Mouse (Mus musculus) cerebellum, adult 2 months (tissue): ENCODE results near the gene Mpc2. TPM values are rescaled to one million over a fixed set of nuclear protein-coding genes. Genes with fewer than 3 reads are reported as not detected.

Experiments
- DNase-seq, 2 experiments: peaks; one replicate each; pipeline ENCODE4 v3.0.0; 2021
- H3K27ac ChIP-seq: fragments of 200-500 bp; 2 replicates; pipeline ENCODE4 v1.5.1; 2012; ENCODE audit warnings: low read length, control low read depth, inconsistent platforms; ENCODE audit not compliant: insufficient read depth
- H3K27me3 ChIP-seq: fragments of 200-500 bp; 2 replicates; pipeline ENCODE4 v1.6.1; 2012; ENCODE audit warnings: inconsistent platforms, mild to moderate bottlenecking, low read length, moderate library complexity; ENCODE audit not compliant: control insufficient read depth, insufficient read depth
- H3K4me1 ChIP-seq: fragments of 200-500 bp; 2 replicates; pipeline ENCODE4 v1.6.1; 2011; ENCODE audit warnings: low read length; ENCODE audit not compliant: control insufficient read depth, insufficient read depth
- H3K4me3 ChIP-seq: fragments of 200-500 bp; replicated peaks from 2 replicates; pipeline ENCODE3; 2011; ENCODE audit warnings: mild to moderate bottlenecking, low read depth, low read length, control low read depth; ENCODE audit not compliant: insufficient read depth
- CTCF ChIP-seq: fragments of 200-500 bp; IDR thresholded peaks from 2 replicates; pipeline ENCODE4 v1.5.1; 2011; ENCODE audit warnings: low read depth, mild to moderate bottlenecking, control low read depth, low read length, moderate library complexity, borderline replicate concordance; ENCODE audit not compliant: insufficient read depth
- POLR2A ChIP-seq: fragments of 200-500 bp; IDR thresholded peaks from 2 replicates; pipeline ENCODE4 v1.6.1; 2011; ENCODE audit warnings: low read length, control low read depth, borderline replicate concordance; ENCODE audit not compliant: insufficient read depth
- WGBS: fragments of 180-500 bp; shearing (Covaris S2); methylation state at CpG from one replicate; pipeline ENCODE4 v1.1.7; 2018; 5-methylcytosine and 5-hydroxymethylcytosine counted together
- polyA plus RNA-seq: library from polyadenylated mRNA; depleted of rRNA; stranded (reverse); fragments of >200 nt; gene quantifications from 2 replicates; pipeline ENCODE4 v1.2.3, GENCODE M21; 2012; rRNA removed

Mpc2 gene
- 176 and 187 TPM in 2 replicates for polyA plus RNA-seq

DNA sequence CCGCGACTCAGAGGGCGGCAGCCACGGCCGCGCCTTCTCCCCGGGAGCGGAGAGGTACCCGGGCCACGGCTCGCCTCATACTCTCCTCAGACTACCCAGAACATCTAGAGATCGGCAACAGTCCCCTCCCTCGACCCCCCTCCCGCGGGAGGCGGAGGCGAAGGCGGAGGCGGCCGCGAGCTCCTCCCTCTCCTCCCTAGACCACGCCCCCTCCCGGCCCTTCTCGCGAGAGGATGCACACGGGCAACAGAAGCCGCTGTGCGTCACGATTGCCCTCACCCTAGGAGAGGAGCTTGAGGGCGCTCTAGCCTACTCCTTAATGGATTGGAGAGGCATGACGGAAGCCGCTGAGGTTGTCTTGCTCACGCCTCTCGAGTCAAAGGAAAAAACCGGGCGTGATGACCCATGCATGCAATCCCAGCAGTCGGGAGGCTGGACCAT, at the start of gene Mpc2, which contains the start of gene Dcaf6:
Gene Mpc2, plus strand, starts transcription at position 278 of the 441 bp plus-strand sequence.
Gene Dcaf6, minus strand, starts transcription at position 116 of the 441 bp plus-strand sequence.
- Histone ChIP-seq H3K4me3 (peak within 1 kb of the TSS; percentile 92), H3K4me1 (no peaks in the 10 kb centered on the region), H3K27me3 (no peaks in the 10 kb centered on the region), H3K27ac (peak within 1 kb of the TSS; percentile 90)
- TF ChIP-seq CTCF (no peak), POLR2A (peak; percentile 65; the same call in 1 of the 2 replicates)
- under 1% methylated on average over 37 of the region's 37 CpGs for WGBS
- DNase-seq = peak; percentile 99 to 100

DNA sequence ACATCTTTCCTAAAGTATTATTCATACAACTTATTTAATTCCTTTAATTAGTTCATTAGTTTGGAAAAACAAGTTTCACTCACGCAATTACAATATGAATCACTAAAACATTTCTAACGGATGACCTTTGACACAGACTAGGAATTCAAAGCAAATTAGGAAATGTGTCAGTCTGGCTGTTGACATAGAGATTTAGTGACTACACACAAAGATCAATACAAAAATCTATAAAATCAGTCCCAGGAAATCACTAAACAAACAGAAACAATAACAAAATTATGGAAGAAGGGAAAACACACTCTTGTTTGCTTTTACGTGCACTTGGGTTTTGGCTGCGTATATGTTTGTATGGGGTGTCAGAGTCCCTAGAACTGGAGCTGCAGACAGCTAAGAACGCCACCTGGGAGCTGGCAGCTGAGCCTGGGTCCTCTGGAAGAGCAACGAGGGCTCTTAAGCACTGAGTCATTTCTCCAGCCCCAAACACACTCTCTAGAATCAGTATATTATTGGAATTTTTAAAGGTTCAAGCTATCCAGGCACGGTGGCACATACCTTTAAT, 39.0 kb upstream of the Mpc2 start:
- no peak for TF ChIP-seq CTCF
- TF ChIP-seq POLR2A = no peak
- WGBS = 84% methylated on average over 7 of the region's 7 CpGs
- Histone ChIP-seq H3K4me1 (no peaks in the 10 kb centered on the region), H3K4me3 (no peak overlapping the region), H3K27me3 (no peaks in the 10 kb centered on the region), H3K27ac (no peak overlapping the region)
- DNase-seq = no peak

DNA sequence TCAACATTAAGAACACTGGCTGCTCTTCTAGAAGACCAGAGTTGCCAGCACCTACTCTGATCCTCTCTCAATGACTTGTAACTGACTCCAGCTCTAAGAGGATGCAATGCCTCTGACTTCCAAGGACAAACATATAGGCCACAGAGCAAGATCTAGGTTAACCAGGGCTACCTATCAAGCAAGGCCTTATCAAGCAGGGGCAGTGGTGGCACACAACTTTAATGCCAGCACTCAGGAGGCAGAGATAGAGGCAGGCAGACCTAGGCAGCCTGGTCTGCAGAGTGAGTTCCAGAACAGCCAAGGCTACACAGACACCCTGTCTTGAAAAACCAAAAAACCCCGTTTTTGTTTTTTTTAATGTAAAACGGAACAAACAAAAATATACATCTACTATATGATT, 34.2 kb upstream of the Mpc2 start:
- 95% methylated on average over 2 of the region's 2 CpGs for WGBS
- Histone ChIP-seq H3K27me3 (no peaks in the 10 kb centered on the region), H3K27ac (no peak overlapping the region), H3K4me3 (no peak overlapping the region), H3K4me1 (no peaks in the 10 kb centered on the region)
- TF ChIP-seq CTCF (no peak), POLR2A (no peak)
- no peak for DNase-seq

DNA sequence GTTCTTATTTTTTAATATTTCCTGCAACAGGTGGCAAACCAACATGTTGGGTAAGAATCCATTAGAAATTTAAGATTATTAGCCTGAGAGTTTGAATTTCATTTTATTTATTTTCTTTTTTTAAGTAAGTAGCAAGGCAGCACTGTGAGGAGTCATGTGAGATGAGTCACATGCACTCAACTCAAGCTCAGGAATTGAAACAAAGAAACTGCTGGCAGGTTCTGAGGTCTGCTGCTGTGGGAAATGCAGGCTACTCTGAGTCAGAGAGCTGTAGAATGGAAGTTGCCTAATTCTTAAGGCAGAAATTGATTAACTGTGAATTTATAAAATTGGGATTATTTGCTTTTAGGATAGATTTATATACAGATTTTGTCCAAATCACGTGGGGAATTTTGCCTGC, 27.6 kb upstream of the Mpc2 start:
- 83% methylated on average over 1 of the region's 1 CpGs for WGBS
- Histone ChIP-seq H3K4me1 (no peaks in the 10 kb centered on the region), H3K4me3 (no peak overlapping the region), H3K27me3 (no peaks in the 10 kb centered on the region), H3K27ac (no peak overlapping the region)
- TF ChIP-seq CTCF = no peak
- TF ChIP-seq POLR2A = no peak
- DNase-seq = no peak

- DNase-seq = no peak
- TF ChIP-seq CTCF (no peak), POLR2A (no peak)
- WGBS = 93% methylated on average over 1 of the region's 1 CpGs
- no peak overlapping the region for H3K4me3 ChIP-seq
- H3K27ac ChIP-seq = no peak overlapping the region
- H3K27me3 ChIP-seq = no peaks in the 10 kb centered on the region
- H3K4me1 ChIP-seq = no peaks in the 10 kb centered on the region; the same call in 1 of the 2 replicates
Observed at GRCm38 (mm10) chr1:165438289-165439021, 22.0 kb upstream of the Mpc2 start.

GRCm38 (mm10) chr1:165440788-165441187, 19.6 kb upstream of the Mpc2 start:
- Histone ChIP-seq H3K27me3 (no peaks in the 10 kb centered on the region), H3K27ac (no peak overlapping the region), H3K4me1 (no peaks in the 10 kb centered on the region; the same call in 1 of the 2 replicates), H3K4me3 (no peak overlapping the region)
- DNase-seq = no peak
- TF ChIP-seq CTCF (no peak), POLR2A (no peak)
- WGBS = 71% methylated on average over 3 of the region's 3 CpGs

DNA sequence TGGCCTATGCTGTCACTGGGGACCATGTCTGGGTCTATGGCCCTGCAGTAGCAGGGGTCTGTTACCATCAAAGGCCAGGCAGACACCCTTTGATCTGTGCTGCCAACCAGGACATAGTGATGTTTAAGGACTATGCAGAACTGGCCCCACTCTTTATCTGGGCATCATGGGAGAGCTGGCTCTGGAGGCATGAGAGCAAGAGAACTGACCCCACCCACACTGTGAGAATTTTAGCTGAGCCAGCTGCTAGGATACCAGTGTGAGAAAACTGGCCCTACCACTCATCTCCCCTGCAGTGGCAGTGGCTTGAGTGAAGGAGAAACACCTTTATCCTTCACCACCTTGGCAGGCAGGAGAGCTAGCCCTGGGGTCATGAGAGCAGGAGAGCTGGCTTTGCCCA, 19.2 kb upstream of the Mpc2 start:
- H3K27me3 ChIP-seq = no peaks in the 10 kb centered on the region
- DNase-seq = no peak
- TF ChIP-seq CTCF (no peak), POLR2A (no peak)

DNA sequence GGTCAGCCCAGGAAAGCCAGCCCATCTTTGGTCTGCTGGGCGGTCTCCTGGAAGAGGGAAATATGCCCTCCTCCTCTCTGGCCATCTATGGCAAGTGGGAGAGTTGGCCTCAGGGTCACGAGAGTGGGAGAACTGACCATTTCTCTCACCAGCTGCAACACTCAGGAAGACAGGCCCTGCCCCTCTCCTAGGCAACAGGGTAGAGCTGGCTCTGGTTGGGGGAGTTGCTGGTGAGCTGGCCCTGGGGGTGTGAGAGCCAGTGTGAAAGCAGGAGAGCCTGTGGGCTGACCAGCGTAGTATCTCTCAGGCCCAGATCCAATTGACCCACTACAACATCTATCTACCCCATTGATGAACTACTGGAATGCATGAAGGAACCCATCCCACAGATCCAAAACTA, 18.7 kb upstream of the Mpc2 start:
- no peak for DNase-seq
- no peaks in the 10 kb centered on the region for H3K27me3 ChIP-seq
- no peak overlapping the region for H3K27ac ChIP-seq
- WGBS = 75% methylated on average over 3 of the region's 3 CpGs
- no peaks in the 10 kb centered on the region; the same call in 1 of the 2 replicates for H3K4me1 ChIP-seq
- H3K4me3 ChIP-seq = no peak overlapping the region
- TF ChIP-seq CTCF = no peak
- TF ChIP-seq POLR2A = no peak

More for the DNA sequence above, 19.2 kb upstream of the Mpc2 start:
- Histone ChIP-seq H3K4me1 (no peaks in the 10 kb centered on the region; the same call in 1 of the 2 replicates), H3K4me3 (no peak overlapping the region), H3K27ac (no peak overlapping the region)

DNA sequence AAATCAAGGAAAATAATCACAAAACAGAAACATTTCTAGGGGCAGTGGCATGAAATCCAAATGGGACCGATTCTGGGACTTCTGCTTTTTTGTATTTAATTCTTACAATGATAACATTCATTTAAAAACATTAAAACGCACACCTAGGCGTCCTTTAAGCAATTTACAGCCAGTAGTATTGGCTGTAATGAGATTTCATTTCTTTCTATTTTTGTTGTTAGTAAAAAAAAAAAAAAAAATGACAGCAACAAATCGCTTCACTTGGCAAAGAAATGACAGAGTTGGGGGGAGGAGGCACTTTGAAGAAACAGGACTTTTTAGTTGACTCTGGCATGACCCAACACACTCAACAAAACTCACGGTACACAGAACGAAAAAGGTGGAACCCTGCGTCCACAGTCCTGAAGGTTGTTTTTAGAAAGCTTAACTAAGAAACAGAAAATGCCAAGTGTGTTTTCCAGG, 1.4 kb upstream of the Mpc2 start:
- H3K4me1 ChIP-seq = no peaks in the 10 kb centered on the region
- H3K27me3 ChIP-seq = no peaks in the 10 kb centered on the region
- peak overlapping the region; percentile 92 for H3K4me3 ChIP-seq
- DNase-seq = no peak
- no peak for TF ChIP-seq POLR2A
- TF ChIP-seq CTCF = no peak
- 20% methylated on average over 7 of the region's 7 CpGs for WGBS
- H3K27ac ChIP-seq = no peak overlapping the region
